Mouse (Mus musculus): ENCODE measurements around the gene Gm49391.

GRCm38 (mm10) chr13:60895406-60896160 lies 40.8 kb downstream of the Gm49391 start:
- TF ChIP-seq POLR2A (IDR thresholded peaks at IDR 0.05; ENCODE audit: borderline replicate concordance, extremely low read depth, insufficient read depth, insufficient read length, poor library complexity, severe bottlenecking) (no peak), CTCF (IDR thresholded peaks at IDR 0.05; ENCODE audit: borderline replicate concordance, extremely low read depth, insufficient read depth, insufficient read length) (no peak)

Measured in brain, embryonic 14.5 days (tissue).